Mouse (Mus musculus): ENCODE results near the gene Hspa5.
"Not testable (repeated sequence)": the region's sequence is repeated elsewhere in the genome, so short reads cannot be mapped to it uniquely, and the experiment has no call there.

Hspa5 gene

DNA sequence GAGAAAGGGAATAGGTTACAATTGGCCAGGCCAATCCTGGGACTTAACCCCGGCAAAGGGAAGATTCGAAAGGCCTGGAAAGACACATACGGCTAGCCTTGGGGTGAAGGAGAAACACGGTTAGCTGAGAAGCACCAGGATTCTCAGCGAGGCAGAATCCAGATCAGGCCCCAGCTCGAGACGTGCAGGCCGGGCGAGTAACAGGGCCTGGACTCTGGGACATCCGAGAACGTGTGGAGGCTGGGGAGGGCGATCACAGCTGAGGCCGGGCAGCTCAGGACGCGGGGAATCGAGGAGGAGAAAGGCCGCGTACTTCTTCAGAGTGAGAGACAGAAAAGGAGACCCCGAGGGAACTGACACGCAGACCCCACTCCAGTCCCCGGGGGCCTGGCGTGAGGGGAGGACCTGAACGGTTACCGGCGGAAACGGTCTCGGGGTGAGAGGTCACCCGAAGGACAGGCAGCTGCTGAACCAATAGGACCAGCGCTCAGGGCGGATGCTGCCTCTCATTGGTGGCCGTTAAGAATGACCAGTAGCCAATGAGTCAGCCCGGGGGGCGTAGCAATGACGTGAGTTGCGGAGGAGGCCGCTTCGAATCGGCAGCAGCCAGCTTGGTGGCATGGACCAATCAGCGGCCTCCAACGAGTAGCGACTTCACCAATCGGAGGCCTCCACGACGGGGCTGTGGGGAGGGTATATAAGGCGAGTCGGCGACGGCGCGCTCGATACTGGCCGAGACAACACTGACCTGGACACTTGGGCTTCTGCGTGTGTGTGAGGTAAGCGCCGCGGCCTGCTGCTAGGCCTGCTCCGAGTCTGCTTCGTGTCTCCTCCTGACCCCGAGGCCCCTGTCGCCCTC, at the start of gene Hspa5:
Gene Hspa5 (plus strand): TSS at position 603 of the 859 bp plus-strand sequence.
- peak; percentile 95 for DNase-seq

DNA sequence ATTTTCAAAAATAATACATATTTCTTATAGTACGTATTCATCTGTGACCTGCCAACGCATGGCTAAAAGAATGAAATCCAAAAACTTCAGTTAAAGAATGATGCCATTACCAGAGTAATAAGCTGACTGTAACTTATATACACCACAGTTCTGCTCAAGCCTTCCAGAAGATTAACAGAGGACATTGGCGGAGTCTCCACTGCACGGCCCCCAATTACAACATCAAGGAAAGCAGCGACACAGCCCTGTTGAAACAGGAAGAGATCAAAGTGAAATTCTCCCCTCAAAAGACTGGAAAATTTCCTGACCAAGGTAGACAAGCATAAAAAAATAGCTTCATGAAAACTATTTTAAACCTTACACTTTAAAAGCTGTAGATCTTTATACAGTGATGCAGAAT, 46.5 kb upstream of the Hspa5 start:
- DNase-seq = no peak

DNA sequence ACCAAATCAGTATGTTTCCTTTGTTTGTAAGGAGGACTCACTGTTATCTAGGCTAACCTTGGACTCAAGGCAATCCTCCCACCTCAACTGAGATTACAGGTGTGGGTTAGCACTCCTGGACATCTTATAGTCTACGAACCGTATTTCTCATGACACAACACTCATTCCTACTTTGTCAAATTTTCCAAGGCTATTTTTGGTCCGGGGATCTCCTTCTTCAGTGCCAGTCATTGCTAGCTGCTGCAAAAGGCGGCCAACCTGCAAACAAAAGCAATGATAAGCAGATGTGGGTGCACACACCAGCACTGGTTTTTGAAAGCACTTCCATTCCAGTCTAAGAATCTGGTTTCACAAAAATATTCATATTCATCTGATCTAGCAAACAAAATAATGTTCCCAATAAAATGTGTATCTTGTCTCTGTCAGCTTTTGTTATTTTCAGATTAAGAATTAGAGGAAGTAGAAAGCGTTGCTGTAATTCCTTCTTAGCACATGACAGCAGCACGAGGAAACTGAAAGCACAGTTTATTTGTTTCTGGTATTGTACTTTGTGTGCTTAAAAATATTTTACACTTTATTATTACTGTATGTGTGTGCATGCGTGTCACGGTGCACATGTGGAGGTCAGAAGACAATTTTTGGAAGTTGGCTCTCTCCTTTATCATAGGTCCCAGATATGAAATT, 44.6 kb upstream of the Hspa5 start:
- DNase-seq = no peak

DNA sequence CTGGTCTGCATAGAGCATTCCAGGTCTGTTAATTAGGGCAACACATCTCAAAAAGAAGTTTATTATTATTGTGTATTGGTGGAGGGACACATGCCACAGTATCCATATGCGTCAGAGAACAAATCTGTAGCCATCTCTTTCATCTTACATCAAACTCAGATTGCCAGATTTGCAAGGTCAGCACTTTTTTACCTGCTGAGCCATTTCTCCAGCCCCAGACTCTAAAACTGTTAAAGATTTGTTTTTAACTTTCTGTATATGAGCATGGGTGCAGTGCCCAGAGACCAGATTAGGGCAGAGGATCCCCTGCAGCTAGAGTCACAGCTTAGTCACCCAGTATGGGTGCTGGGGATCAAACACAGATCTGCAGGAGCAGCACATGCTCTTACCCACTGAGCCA, 35.1 kb upstream of the Hspa5 start:
- DNase-seq = no peak

DNA sequence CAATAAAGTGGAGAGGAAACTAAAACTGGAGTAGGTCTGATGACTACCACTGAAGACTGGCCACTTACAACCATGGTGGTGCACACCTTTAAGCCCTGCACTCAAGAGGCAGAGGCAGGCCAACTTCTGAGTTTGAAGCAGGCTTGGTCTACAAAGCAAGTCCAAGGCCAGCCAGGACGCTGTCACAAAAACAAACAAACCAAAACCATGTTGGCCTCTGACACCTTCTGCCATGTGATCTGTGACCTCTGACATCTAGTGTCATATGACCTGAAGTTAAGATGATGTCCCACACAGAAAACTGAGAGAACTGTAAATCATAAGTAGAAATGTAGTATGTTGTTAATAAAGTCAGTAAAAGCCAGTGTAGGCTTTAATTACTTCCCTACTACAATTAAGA, 33.9 kb upstream of the Hspa5 start:
- DNase-seq = no peak

DNA sequence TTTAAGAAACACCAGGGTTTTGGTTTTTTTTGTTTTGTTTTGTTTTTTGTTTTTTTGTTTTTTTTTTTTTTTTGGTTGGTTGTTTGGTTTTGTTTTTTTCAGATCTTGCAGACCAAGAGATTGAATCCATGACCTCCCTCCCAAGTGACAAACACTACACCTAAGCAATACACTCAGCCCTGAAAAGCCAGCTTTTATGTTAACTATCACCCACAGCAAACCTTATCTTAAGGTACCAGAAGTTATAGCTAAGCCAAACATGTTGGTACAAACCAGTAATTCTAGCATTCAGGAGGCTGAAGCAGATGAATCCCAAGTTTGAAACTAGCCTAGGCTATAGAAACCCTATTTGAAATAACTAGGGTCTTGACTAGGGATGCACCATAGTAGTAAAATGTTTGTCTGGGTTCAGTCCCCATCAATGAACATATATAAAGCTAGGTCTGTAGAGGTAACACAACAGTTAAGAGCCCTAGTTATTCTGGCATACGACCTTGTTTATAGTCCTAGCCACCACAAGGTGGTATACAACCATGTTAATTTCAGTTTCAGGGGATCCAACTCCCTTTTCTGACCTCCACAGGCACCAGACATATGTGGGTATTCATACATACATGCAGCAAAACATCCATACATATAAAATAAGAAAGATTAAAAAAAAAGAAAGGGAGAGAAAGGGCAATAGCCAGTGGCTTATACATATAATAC, 31.9 kb upstream of the Hspa5 start:
- DNase-seq = no peak

DNA sequence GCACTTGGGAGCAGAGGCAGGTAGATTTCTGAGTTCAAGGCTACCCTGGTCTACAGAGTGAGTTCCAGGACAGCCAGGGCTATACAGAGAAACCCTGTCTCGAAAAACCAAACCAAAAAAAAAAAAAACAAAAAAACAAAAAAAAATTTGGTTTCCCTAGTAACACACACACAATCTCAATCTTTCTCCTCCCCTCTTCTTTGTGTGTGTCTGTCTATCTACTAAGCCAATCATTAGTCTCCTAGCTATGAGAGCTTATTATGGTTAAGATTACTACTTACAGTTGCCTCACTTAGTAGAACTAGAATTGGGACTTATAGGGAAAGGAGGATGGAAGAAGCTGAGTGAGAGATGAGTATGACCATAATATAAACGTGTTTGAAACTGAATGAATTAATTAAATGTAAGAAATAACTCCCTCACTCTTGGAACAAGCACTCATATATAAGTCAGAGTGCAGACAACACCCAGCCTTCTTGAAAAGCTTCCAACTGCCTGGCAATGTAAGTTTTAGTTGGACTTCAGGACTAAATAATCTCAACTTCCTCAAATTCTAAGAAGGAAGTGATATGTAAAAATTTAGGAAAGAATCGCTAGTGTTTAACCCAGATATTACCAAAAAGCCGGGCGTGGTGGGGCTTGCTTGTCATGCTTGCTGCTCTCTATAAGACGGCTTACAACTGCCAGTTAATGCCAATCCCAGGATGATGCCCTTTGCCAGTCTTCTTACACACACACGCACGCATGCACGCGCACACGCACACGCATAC, 30.2 kb upstream of the Hspa5 start:
- DNase-seq = no peak

DNA sequence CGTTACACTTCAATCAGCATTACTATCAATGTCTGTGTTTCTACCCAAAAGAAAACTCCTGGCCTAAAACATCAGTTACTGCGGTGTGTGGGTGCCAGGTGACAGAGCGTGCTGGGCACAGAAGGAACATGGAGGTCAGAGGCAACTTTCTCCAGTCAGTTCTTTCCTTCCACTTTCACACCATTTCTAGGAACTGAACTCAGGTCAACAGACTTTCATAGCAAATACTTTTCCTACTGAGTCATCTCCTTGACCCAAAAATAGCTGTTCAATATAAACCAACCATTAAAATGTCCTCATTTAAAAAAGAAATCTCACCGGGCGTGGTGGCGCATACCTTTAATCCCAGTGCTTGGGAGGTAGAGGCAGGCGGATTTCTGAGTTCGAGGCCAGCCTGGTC, 29.1 kb upstream of the Hspa5 start:
- no peak for DNase-seq

DNA sequence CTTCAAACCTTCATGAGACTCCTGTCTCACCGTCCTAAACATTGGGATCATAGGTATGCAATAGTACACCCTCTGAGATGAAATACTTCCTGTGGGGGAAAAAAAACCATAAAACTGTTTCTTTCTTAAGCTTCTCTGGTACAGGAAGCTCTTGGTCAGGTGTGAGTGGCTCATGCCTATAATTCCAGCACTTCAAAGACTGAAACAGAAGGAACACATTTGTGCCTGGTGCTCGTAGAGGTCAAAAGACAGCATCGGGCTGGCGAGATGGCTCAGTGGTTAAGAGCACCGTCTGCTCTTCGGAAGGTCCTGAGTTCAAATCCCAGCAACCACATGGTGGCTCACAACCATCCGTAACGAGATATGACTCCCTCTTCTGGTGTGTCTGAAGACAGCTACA, 27.3 kb upstream of the Hspa5 start:
- DNase-seq = no peak

DNA sequence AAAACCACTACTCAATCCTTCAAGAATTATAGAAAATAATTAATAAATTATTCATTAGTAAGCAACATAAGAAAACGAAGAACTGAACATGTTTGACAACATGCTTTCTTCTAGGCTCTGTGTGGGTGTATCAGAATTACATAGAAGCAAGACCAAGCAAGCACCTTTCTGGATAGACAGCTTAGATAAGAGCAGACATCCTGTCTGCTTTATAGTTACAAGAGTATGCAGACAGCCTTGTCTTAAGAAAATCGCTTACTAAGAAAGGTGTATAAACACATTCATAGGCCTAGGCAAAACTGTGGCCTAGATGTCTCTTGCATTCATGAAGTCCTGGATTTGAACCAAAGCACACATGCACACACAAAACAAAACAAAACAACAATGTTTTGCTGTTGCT, 26.1 kb upstream of the Hspa5 start:
- no peak for DNase-seq

DNA sequence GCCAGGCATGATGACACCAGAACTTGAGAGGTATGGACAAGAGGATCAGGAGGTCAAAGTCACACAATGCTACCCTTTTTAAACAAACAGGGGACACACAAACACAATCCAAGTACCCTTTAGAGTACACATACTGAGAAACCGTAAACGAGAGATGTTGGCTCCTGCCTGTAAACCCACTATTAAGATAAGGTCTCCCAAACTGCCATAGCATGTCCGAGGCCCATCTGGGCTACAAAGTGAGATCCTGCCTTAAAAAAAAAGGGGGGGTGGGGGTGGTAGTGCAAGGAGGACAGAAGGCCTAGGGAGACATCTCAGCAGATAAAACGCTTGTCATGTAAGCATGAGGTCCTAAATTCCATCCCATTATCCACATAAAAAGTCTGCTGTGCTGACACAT, 23.3 kb upstream of the Hspa5 start:
- no peak for DNase-seq

DNA sequence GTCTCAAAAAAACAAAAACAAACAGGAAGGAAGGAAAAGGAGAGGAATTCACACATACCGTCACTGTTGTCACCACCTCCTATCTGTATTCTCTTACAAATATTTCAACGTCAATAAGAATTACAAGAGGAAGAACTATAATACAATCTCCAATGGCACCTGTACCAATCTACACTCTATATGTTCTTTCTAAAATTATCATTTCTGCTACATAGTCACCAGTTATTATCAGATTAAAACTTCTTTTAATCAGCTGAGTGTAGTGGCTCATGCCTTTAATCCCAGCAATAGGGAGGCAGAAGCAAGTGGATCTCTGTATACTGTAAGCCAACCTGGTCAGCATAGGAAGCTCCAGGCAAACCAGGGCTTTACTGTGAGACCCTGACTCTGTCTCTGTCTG, 21.5 kb upstream of the Hspa5 start:
- DNase-seq = no peak

DNA sequence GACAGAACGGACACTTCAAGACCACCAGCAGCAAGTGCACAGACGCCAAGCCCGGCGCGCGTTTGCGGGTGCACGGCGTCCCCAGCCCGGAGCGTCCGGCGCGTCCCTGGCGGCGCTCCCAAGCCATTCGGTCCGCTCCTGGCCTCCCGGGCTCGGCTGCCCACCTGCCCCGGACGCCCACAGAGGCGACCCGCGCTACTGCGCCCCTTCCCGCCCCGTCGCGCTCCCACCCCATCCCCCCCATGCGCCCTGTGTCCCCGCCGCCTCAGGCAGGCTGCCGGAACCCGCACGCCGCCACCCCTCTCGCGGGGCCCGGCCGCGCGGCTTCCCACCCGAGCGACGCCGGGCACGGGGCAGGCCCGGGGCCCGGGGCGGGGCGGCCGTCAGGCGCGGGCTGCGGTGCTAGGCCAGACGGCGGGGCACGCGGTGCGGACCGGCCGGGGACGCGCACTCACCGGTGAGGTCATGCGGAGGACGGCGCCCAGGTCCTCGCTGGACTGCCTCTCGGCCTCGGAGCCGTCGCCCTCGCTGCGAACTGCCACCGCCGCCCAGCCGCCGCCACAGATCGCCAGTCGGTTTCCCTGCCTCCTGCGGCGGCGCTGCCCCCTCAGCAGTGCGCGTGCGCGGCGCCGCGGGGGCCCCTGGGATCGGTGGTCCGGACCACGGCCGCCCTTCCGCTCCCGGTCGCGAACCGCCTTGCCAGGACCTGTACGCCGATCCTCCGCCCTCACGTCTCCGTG, 17.8 kb upstream of the Hspa5 start:
- DNase-seq = peak; percentile 93

DNA sequence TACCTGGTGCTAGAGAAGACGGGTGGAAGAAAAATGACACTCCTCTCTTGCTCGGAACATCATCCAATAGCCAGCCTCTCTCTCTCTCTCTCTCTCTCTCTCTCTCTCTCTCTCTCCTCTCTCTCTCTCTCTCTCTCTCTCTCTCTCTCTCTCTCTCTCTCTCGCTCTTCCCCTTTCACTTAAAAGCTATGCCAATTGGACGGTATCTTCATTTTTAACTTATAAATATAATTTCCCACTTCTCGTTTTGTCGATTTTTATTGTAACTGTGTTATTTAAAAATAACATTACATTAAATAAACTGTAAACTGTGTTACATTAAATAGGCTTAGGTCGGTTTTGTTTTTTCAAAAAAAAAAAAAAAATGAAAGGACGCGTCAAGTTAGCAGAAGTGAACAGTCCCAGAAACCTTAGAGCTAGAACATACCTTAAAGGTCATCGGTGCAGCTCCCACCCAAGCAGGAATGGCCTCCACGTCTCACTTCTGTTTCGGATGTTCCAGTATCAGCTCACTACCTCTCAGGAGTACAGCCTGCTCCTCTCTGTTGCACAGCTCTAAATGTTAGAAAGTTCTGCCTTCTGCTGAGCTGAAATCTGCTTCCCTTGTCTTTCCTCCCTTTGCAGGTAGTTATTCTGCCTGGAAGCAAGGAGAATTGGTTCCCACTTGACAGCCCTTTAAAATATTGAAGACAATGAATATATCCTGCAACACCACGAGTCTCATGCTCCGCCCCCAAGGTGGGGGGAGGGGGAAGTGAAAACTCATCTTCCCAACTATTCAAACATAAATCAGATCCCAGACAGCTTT, 17.0 kb upstream of the Hspa5 start, which contains the start of gene Gapvd1:
Gene Gapvd1 (minus strand): TSS at position 682 of the 808 bp plus-strand sequence.
- DNase-seq = peak; percentile 64

DNA sequence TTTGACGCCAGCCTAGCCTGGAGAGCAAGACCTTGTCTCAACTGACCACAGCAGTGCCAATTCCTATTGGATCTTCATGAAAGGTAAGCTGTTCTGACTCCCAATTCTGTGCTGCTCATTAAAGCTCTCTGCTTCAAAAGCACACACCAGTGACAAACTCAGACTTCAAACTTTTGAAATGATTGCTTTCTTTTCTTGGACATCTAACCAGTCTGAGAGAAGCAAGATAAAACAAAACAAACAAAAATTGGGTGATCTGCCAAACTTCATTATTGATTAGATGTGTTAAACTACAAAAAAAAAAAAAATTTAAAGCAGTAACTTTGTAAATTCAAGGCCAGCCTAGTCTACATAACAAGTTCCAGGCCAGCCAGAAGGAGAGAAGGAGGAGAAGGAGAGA, 14.4 kb upstream of the Hspa5 start:
- no peak for DNase-seq

DNA sequence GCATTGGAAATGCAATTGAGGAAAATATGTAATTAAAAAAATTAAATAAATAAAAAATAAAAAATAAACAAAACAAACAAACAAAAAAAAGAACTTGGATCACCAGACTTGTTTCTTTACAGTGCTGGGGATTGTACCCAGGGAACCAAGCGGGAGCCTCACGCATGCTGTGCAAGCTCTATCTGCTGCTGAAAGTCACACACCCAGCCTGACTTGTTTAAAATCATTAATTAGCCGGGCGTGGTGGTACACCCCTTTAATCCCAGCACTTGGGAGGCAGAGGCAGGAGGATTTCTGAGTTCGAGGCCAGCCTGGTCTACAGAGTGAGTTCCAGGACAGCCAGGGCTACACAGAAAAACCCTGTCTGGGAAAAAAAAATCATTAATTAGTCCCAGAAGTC, 10.5 kb upstream of the Hspa5 start:
- not testable (repeated sequence) for DNase-seq

DNA sequence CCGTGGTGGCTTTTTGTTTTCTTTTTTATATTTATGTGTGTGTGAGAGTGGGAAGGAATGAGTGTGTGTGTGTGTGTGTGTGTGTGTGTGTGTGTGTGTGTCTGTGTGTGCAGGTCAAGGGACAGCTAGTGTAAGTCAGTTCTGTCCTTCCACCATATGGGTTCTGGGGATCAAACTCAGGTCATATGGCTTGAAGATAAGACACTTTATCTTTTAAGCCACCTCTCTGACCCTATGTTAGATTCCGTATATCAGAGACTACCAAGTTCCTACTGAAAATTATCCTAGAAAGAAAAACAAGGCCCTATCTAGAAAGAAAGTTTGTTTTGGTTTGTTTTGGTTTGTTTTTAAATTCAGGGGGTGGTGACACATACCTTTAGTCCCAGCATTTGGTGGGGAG, 9.6 kb upstream of the Hspa5 start:
- DNase-seq = no peak

DNA sequence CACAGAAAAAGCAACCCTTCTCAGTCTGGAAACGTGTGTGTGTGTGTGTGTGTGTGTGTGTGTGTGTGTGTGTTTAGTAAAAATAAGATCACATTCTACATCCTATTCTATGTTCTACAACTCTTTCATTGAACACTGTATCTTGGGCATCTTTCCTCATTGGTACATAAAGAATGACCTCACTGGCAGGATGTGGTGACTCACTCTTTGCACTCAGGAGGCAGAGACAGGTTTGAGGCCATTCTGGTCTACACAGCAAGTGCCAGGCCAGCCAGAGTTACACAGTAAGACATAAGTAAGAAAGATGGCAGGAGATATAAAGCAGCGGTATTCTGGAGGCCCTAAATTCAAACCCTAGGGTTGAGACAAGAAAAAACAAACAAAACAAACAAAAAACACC, 8.9 kb upstream of the Hspa5 start:
- no peak for DNase-seq

DNA sequence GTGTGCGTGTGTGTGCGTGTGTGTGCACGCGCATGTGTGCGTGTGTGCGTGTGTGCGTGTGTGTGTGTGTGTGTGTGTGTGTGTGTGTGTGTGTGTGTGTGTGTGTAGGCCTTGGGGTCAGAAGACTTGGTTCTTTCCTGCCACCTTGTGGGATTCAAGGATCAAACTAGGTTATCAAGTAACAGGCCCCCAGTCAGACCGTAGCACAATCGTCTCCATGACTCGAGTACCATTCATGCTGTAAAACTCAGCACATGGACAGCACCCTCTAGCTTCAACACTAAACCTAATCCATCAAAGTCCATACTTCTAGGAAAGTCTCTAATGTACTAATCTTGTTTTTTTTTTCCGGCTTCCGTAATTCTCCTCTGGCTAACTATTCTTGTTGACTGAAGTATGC, 7.0 kb upstream of the Hspa5 start:
- DNase-seq = no peak

DNA sequence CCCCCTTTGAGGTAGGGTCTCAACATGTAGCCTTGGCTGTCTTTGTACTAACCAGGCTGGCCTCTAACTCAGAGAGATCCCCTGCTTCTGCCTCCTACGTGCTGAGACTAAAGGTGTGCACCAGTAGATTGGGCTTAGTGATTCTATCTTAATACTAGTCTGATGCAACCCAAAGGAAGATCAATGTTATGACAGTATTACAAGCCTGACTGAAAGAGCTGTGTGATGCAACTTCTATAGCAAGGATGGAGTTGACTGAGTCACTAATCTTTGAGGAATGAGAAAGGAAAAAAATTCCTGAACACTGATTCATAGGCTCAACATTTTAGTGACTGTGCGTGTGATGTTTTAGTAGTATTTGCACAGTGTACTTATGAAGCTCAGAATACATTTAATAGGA, 1.7 kb upstream of the Hspa5 start:
- DNase-seq = no peak

DNA sequence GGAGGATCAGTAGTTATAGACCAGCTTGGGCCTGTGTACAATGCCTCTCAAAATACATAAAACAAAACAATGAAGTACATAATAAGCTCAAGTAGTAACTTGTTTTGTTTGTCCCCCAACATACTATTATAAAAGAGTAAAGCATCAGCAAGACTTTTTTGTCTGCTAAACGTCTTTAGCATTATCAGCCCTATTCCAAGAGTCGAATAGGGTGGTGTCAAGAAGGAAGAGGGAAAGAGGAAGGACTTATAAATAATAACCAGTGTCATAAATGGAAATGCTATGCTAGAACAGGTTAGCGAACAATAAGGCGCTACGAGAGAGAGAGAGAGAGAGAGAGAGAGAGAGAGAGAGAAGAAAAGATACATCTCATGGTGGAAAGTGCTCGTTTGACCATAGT, 819 bp upstream of the Hspa5 start:
- no peak for DNase-seq
